Mouse (Mus musculus) kidney, embryonic 14.5 days (tissue): ENCODE data around the gene Zmynd10. TPM values are rescaled to one million over a fixed set of nuclear protein-coding genes. Genes with fewer than 3 reads are reported as not detected.

Source experiments
- ATAC-seq: fragments of 200-750 bp; cut with Nextera tagmentation; 2 replicates; pipeline ENCODE4 v1.8.0; 2017; ENCODE audit warnings: moderate number of reproducible peaks, mild to moderate bottlenecking, moderate TSS enrichment, moderate library complexity; ENCODE audit not compliant: low FRiP score, low TSS enrichment
- H3K27ac ChIP-seq: fragments of 300-500 bp; sonication (generic); 2 replicates; pipeline ENCODE4 v1.5.1; 2014; ENCODE audit warnings: low read depth, mild to moderate bottlenecking, low read length, moderate library complexity, mixed read lengths
- H3K27me3 ChIP-seq: fragments of 300-500 bp; sonication (generic); 2 replicates; pipeline ENCODE4 v1.6.1; 2014; ENCODE audit warnings: mild to moderate bottlenecking, low read length; ENCODE audit not compliant: control insufficient read depth, insufficient read depth
- H3K36me3 ChIP-seq: fragments of 300-500 bp; sonication (generic); 2 replicates; pipeline ENCODE4 v1.6.1; 2014; ENCODE audit warnings: low read length, mixed read lengths; ENCODE audit not compliant: control insufficient read depth, insufficient read depth
- H3K4me1 ChIP-seq: fragments of 300-500 bp; sonication (generic); 2 replicates; pipeline ENCODE4 v1.6.1; 2014; ENCODE audit warnings: low read length, mixed read lengths; ENCODE audit not compliant: control insufficient read depth, insufficient read depth
- H3K4me2 ChIP-seq: fragments of 300-500 bp; sonication (generic); replicated peaks from 2 replicates; pipeline ENCODE4 v1.6.1; 2014; ENCODE audit warnings: low read depth, mild to moderate bottlenecking, low read length
- H3K4me3 ChIP-seq: fragments of 300-500 bp; sonication (generic); 2 replicates; pipeline ENCODE4 v1.5.1; 2014; ENCODE audit warnings: mild to moderate bottlenecking, low read length
- H3K9ac ChIP-seq: fragments of 300-500 bp; sonication (generic); 2 replicates; pipeline ENCODE4 v1.6.1; 2014; ENCODE audit warnings: low read depth, mild to moderate bottlenecking, low read length, moderate library complexity
- H3K9me3 ChIP-seq: fragments of 300-500 bp; sonication (generic); 2 replicates; pipeline ENCODE4 v1.6.1; 2016; ENCODE audit warnings: low read length; ENCODE audit not compliant: control insufficient read depth
- WGBS: fragments of 180-500 bp; shearing (Covaris S2); extraction: QIAGEN DNeasy Blood & Tissue Kit; methylation state at CpG from one replicate; pipeline ENCODE4 v1.1.7; 2014; 5-methylcytosine and 5-hydroxymethylcytosine counted together
- polyA plus RNA-seq: library from polyadenylated mRNA; unstranded; fragments of >200 nt; fragmentation: Nextera tagmentation; extraction: Ambion mirVana; gene quantifications from 2 replicates; pipeline ENCODE4 v1.2.1, GENCODE M21; 2014

Zmynd10 gene
- polyA plus RNA-seq, 1 experiment from 2014 or later, result 1.7 TPM

GRCm38 (mm10) chr9:107538231-107538630, 8.9 kb upstream of the Zmynd10 start:
- H3K27me3 ChIP-seq, result no peaks in the 10 kb centered on the region
- no peak overlapping the region for H3K27ac ChIP-seq
- peaks cover 33% of the 10 kb centered on the region for H3K36me3 ChIP-seq
- no peak overlapping the region for H3K4me2 ChIP-seq
- no peak overlapping the region for H3K9ac ChIP-seq
- no peaks in the 10 kb centered on the region for H3K9me3 ChIP-seq
- no peak overlapping the region for H3K4me3 ChIP-seq
- 97% methylated on average over 7 of the region's 7 CpGs for WGBS
- peaks cover 29% of the 10 kb centered on the region for H3K4me1 ChIP-seq
- ATAC-seq, result no peak

DNA sequence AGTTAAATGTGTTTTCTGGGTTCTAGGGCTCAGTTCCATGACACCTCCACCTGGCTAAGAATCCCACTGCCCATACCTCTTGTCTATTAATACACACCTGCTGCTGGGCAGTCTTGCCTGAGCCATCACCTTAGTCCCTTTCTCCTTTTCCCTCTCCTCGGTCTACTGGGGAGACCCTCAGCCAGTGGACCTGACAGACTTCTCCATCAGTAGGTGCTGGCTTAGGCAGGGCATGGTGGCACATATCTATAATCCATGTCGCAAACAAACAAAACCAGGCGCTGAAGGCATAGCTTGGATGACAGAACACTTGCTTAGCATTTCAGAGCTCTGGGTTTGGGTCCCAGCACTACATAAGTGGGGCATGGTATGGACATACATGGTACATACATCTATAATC, 8.4 kb upstream of the Zmynd10 start:
- Histone ChIP-seq H3K36me3 (peaks cover 33% of the 10 kb centered on the region), H3K4me3 (no peak overlapping the region), H3K4me2 (no peak overlapping the region), H3K9ac (no peak overlapping the region), H3K27ac (no peak overlapping the region), H3K27me3 (no peaks in the 10 kb centered on the region), H3K9me3 (no peaks in the 10 kb centered on the region), H3K4me1 (peaks cover 30% of the 10 kb centered on the region)
- 94% methylated on average over 3 of the region's 3 CpGs for WGBS
- ATAC-seq, result no peak

GRCm38 (mm10) chr9:107539940-107540339, 7.2 kb upstream of the Zmynd10 start:
- H3K9ac ChIP-seq, result no peak overlapping the region
- H3K27ac ChIP-seq, result no peak overlapping the region
- ATAC-seq, result no peak
- peaks cover 30% of the 10 kb centered on the region for H3K4me1 ChIP-seq
- H3K9me3 ChIP-seq, result no peaks in the 10 kb centered on the region
- H3K27me3 ChIP-seq, result no peaks in the 10 kb centered on the region
- H3K4me3 ChIP-seq, result no peak overlapping the region
- H3K4me2 ChIP-seq, result no peak overlapping the region
- H3K36me3 ChIP-seq, result peaks cover 43% of the 10 kb centered on the region
- WGBS, result 94% methylated on average over 8 of the region's 8 CpGs

DNA sequence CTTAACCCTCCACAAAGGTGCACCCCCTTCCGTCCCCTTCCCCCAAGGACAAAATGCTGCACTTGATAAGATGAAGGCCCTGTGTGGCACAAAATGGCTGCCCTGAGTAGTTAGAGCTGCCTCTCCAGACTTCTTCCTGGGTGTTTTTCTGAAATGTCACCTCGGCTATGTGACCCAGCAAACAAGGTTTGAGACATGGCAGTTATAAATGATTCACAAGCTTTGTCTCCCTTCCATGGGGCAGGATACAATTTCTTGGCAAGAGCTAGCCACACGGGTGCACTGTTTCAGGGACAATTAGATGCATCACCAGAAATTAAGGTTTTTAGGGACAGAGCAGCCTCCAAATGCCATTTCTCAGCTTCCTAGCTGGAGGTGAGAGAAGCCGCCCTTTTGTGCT, 6.7 kb upstream of the Zmynd10 start:
- no peak for ATAC-seq
- H3K9me3 ChIP-seq, result no peaks in the 10 kb centered on the region
- H3K4me3 ChIP-seq, result no peak overlapping the region; the same call in 1 of the 2 replicates
- no peak overlapping the region for H3K9ac ChIP-seq
- peak overlapping the region; percentile 77; the same call in 1 of the 2 replicates for H3K4me2 ChIP-seq
- no peak overlapping the region for H3K27ac ChIP-seq
- 58% methylated on average over 4 of the region's 4 CpGs for WGBS
- peaks cover 48% of the 10 kb centered on the region for H3K36me3 ChIP-seq
- H3K4me1 ChIP-seq, result peaks cover 28% of the 10 kb centered on the region
- no peaks in the 10 kb centered on the region for H3K27me3 ChIP-seq

DNA sequence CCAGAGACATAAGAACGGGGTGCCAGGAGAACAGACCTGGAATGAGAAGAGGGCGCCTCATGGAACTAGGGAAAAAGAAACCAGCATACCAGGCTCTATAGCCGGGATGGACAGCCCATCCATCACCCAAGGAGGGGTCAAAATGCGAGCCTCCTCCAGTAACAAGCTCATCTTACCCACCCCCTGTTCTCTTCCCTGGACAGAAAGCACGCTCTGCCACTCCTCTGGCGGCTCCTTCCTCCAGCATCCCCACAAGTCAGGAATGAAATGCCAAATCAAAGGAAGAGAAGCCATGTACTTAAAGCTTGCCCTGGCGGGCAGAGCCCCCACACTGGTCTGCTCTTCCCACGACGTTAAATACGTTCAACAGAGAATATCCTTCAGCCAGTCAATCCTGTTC, 6.1 kb upstream of the Zmynd10 start:
- H3K4me2 ChIP-seq, result peak overlapping the region; percentile 77
- H3K9ac ChIP-seq, result 0 out of 2 replicates have a peak overlapping the region, but pooled peaks have one; percentile 0
- no peaks in the 10 kb centered on the region for H3K27me3 ChIP-seq
- H3K9me3 ChIP-seq, result no peaks in the 10 kb centered on the region
- peaks cover 48% of the 10 kb centered on the region for H3K36me3 ChIP-seq
- 0 out of 2 replicates have a peak, but pooled peaks have one; percentile 0 for ATAC-seq
- 22% methylated on average over 10 of the region's 10 CpGs for WGBS
- H3K27ac ChIP-seq, result no peak overlapping the region
- H3K4me1 ChIP-seq, result peaks cover 22% of the 10 kb centered on the region
- H3K4me3 ChIP-seq, result peak overlapping the region; percentile 45

- H3K4me3 ChIP-seq, result peak within 1 kb of the TSS; percentile 45
- H3K4me2 ChIP-seq, result peak within 1 kb of the TSS; percentile 77
- 1% methylated on average over 46 of the region's 46 CpGs for WGBS
- H3K9me3 ChIP-seq, result no peaks in the 10 kb centered on the region
- ATAC-seq, result peak; percentile 85
- 0 out of 2 replicates have a peak within 1 kb of the TSS, but pooled peaks have one; percentile 44 for H3K27ac ChIP-seq
- peak within 1 kb of the TSS; percentile 65 for H3K9ac ChIP-seq
- peaks cover 18% of the 10 kb centered on the region for H3K4me1 ChIP-seq
- H3K36me3 ChIP-seq, result peaks cover 46% of the 10 kb centered on the region
- H3K27me3 ChIP-seq, result no peaks in the 10 kb centered on the region
Measured at GRCm38 (mm10) chr9:107541474-107542351, 5.4 kb upstream of the Zmynd10 start, which contains the start of the genes Cyb561d2 and Nprl2. Gene Cyb561d2, minus strand, starts transcription at chr9:107542193. Gene Nprl2, plus strand, starts transcription at chr9:107542226.

DNA sequence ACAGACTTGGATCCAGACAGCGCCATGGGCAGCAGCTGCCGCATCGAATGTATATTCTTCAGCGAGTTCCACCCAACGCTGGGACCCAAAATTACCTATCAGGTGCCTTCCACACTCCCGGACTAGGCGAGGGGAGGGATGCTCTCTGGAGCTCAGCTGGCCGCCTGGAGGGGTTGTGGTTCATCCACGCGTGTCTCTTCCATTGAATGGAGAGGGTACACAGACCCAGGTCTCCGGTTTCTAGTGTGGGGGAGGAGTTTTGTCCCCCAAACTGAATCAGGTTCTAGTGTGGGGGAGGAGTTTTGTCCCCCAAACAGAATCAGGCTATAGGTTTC, 4.8 kb upstream of the Zmynd10 start:
- ATAC-seq, result peak; percentile 24
- peak overlapping the region; percentile 65 for H3K9ac ChIP-seq
- H3K36me3 ChIP-seq, result peaks cover 40% of the 10 kb centered on the region
- peak overlapping the region; percentile 45 for H3K4me3 ChIP-seq
- under 1% methylated on average over 11 of the region's 11 CpGs for WGBS
- peak overlapping the region; percentile 77 for H3K4me2 ChIP-seq
- H3K27ac ChIP-seq, result 0 out of 2 replicates have a peak overlapping the region, but pooled peaks have one; percentile 44
- H3K9me3 ChIP-seq, result no peaks in the 10 kb centered on the region
- H3K4me1 ChIP-seq, result peaks cover 16% of the 10 kb centered on the region
- no peaks in the 10 kb centered on the region for H3K27me3 ChIP-seq

DNA sequence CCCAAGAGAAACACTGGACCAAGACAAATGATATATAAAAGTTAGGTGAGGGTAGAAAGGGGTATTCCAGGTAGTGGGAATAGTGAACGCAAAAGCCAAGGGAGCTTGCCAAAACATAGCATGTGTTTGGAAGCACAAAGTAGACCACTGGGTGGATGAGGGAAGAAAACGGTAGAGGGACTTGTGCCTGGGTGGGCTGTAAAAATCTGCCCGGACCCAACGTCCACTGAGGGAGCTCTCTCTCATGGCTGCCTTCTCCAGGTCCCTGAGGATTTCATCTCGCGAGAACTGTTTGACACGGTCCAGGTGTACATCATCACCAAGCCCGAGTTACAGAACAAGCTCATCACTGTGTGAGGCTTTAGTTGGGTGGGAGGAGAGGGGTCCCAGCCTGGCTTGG, 4.4 kb upstream of the Zmynd10 start:
- ATAC-seq, result no peak
- H3K4me3 ChIP-seq, result peak overlapping the region; percentile 45
- H3K27ac ChIP-seq, result no peak overlapping the region
- no peaks in the 10 kb centered on the region for H3K9me3 ChIP-seq
- H3K27me3 ChIP-seq, result no peaks in the 10 kb centered on the region
- WGBS, result 35% methylated on average over 8 of the region's 8 CpGs
- H3K4me1 ChIP-seq, result peaks cover 19% of the 10 kb centered on the region; the same call in 1 of the 2 replicates
- H3K36me3 ChIP-seq, result peaks cover 38% of the 10 kb centered on the region
- peak overlapping the region; percentile 65 for H3K9ac ChIP-seq
- peak overlapping the region; percentile 77 for H3K4me2 ChIP-seq

DNA sequence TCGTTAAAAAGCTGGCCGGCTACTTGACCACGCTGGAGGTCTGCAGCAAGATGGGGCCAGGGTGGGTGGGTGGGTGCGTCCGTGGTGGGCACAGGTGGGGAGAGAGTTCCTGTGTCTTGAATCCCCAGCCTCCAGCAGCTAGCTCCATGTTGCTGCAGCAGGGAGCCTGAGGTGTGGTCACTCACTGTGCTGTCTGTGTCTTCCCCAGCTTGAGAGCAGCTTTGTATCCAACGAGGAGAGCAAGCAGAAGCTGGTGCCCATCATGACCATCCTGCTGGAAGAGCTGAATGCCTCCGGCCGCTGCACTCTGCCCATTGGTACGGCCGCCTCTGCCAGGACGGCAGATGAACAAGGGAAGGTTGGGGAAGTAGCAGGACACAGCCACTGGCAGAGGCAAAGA, 3.8 kb upstream of the Zmynd10 start:
- H3K4me1 ChIP-seq, result peaks cover 19% of the 10 kb centered on the region; the same call in 1 of the 2 replicates
- no peaks in the 10 kb centered on the region for H3K9me3 ChIP-seq
- H3K4me3 ChIP-seq, result no peak overlapping the region
- peak overlapping the region; percentile 77 for H3K4me2 ChIP-seq
- no peak for ATAC-seq
- peaks cover 32% of the 10 kb centered on the region for H3K36me3 ChIP-seq
- no peak overlapping the region for H3K27ac ChIP-seq
- WGBS, result 87% methylated on average over 11 of the region's 11 CpGs
- no peaks in the 10 kb centered on the region for H3K27me3 ChIP-seq
- peak overlapping the region; percentile 65; the same call in 1 of the 2 replicates for H3K9ac ChIP-seq
